Mouse (Mus musculus) limb, embryonic 13.5 days (tissue): ENCODE measurements around the gene Dmkn. TPM values are rescaled to one million over a fixed set of nuclear protein-coding genes. Genes with fewer than 3 reads are reported as not detected.
"Not testable (repeated sequence)": the region's sequence is repeated elsewhere in the genome, so short reads cannot be mapped to it uniquely, and the experiment has no call there.

Experiments used
- ATAC-seq: fragments of 200-750 bp; cut with Nextera tagmentation; 2 replicates; pipeline ENCODE4 v1.8.0; 2017; ENCODE audit warnings: low read depth, moderate number of reproducible peaks, moderate TSS enrichment; ENCODE audit not compliant: low FRiP score
- H3K27ac ChIP-seq: fragments of 300-500 bp; sonication (generic); 2 replicates; pipeline ENCODE4 v1.5.1; 2015; ENCODE audit warnings: inconsistent platforms, mild to moderate bottlenecking, moderate library complexity
- H3K27me3 ChIP-seq: fragments of 300-500 bp; sonication (generic); 2 replicates; pipeline ENCODE4 v1.6.1; 2015; ENCODE audit warnings: mild to moderate bottlenecking, inconsistent platforms
- H3K36me3 ChIP-seq: fragments of 300-500 bp; sonication (generic); 2 replicates; pipeline ENCODE4 v1.6.1; 2015; ENCODE audit warnings: inconsistent platforms, mild to moderate bottlenecking, moderate library complexity
- H3K4me1 ChIP-seq: fragments of 300-500 bp; sonication (generic); 2 replicates; pipeline ENCODE4 v1.6.1; 2015; ENCODE audit warnings: inconsistent platforms
- H3K4me2 ChIP-seq: fragments of 300-500 bp; sonication (generic); replicated peaks from 2 replicates; pipeline ENCODE4 v1.6.1; 2015; ENCODE audit warnings: inconsistent platforms, mild to moderate bottlenecking, moderate library complexity
- H3K4me3 ChIP-seq: fragments of 300-500 bp; sonication (generic); 2 replicates; pipeline ENCODE4 v1.5.1; 2015; ENCODE audit warnings: moderate library complexity, mild to moderate bottlenecking, inconsistent platforms
- H3K9ac ChIP-seq: fragments of 300-500 bp; sonication (generic); 2 replicates; pipeline ENCODE4 v1.6.1; 2015; ENCODE audit warnings: mild to moderate bottlenecking, inconsistent platforms
- H3K9me3 ChIP-seq: fragments of 300-500 bp; sonication (generic); 2 replicates; pipeline ENCODE4 v1.6.1; 2016; ENCODE audit warnings: inconsistent platforms
- WGBS: fragments of 180-500 bp; shearing (Covaris S2); methylation state at CpG from one replicate; pipeline ENCODE4 v1.1.7; 2015; 5-methylcytosine and 5-hydroxymethylcytosine counted together
- polyA plus RNA-seq: library from polyadenylated mRNA; unstranded; fragments of >200 nt; fragmentation: Nextera tagmentation; extraction: Ambion mirVana; gene quantifications from 2 replicates; pipeline ENCODE4 v1.2.1, GENCODE M21; 2015

The Dmkn gene
- polyA plus RNA-seq, 1 experiment from 2014 or later, result 7.3 TPM

DNA sequence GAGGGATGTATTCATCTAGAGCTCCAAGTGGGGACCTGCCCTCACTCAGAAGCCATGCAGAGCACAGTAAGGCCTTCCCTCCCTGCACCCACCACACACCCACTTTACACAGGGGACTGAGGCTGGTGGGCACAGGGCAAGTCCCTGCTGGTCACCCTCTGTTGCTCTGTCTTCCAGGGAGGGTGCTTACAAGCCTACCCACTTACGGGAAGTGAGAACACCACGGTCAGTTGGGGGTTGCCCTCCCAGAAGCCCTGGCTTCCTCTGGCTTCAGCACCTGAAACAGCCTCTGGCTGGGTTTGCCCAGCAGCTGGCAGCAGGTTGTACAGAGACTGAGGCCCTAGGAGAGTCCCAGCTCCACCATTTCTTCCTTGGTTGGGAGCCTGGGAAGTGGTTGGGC, 21.0 kb upstream of the Dmkn start:
- WGBS, result 86% methylated on average over 2 of the region's 2 CpGs
- Histone ChIP-seq H3K4me1 (peaks cover 11% of the 10 kb centered on the region), H3K36me3 (peaks cover 14% of the 10 kb centered on the region; the same call in 1 of the 2 replicates)
- not testable (repeated sequence) for H3K4me2 ChIP-seq, H3K4me3 ChIP-seq, ATAC-seq, H3K27ac ChIP-seq, H3K9ac ChIP-seq, H3K9me3 ChIP-seq, H3K27me3 ChIP-seq

DNA sequence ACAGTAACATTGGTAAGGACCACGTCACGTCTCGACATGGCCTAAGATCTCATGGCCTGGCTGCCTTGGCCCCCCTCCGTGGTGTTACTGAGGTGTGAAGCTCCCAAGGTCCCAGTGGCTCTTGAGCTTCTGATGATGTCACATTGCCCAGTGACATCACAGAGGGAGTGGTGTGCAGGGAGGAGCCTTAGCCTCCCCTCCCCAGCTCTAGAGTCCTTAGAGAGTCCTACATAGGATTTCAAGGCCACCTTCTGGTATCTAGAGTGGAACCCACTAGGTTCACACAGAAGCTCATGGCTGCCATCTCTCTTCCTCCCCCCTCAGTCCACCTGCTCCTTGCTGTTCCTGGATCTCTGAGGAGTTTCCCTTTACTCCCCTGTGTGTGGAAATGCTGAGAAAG, 19.9 kb upstream of the Dmkn start, which contains the start of gene Gapdhs:
TSS of gene Gapdhs (minus strand) at position 65 of the 400 bp plus-strand sequence.
- not testable (repeated sequence) for H3K4me2 ChIP-seq, ATAC-seq, H3K9me3 ChIP-seq, H3K9ac ChIP-seq, H3K27me3 ChIP-seq, H3K4me3 ChIP-seq, H3K27ac ChIP-seq
- 83% methylated on average over 3 of the region's 4 CpGs for WGBS
- H3K4me1 ChIP-seq, result peaks cover 11% of the 10 kb centered on the region
- peaks cover 14% of the 10 kb centered on the region; the same call in 1 of the 2 replicates for H3K36me3 ChIP-seq

DNA sequence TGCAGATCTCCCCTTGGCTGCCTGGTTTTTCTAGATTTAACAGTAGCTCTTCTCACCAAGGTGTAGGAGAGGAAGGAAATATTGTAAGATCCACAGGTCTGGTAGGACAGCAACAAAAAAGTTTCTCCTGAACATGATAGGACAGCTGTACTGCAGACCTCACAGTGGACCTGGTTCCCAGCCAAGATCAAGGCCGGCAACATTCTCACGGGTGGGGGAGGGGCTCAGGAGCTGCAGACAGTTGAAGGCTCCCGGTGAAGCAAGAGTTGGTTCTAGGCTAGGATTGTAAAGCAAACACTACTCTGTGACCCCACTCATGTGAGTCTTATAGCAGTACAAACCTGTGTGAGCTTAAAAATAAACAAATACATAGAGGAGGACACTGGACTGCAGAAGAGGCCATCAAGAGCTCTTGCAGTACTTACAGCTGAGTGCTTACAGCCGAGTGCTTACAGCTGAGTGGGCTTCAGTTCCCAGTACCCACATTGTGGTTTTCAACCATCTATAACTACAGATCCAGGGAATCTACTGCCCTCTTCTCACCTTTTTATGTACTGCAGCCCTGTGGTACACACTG, 19.4 kb upstream of the Dmkn start:
- 37% methylated on average over 4 of the region's 4 CpGs for WGBS
- ATAC-seq, result no peak
- peaks cover 14% of the 10 kb centered on the region; the same call in 1 of the 2 replicates for H3K36me3 ChIP-seq
- H3K4me3 ChIP-seq, result no peak overlapping the region
- H3K4me2 ChIP-seq, result no peak overlapping the region
- no peak overlapping the region for H3K9ac ChIP-seq
- H3K27ac ChIP-seq, result no peak overlapping the region
- H3K4me1 ChIP-seq, result peaks cover 11% of the 10 kb centered on the region
- H3K9me3 ChIP-seq, result no peaks in the 10 kb centered on the region
- no peaks in the 10 kb centered on the region for H3K27me3 ChIP-seq

DNA sequence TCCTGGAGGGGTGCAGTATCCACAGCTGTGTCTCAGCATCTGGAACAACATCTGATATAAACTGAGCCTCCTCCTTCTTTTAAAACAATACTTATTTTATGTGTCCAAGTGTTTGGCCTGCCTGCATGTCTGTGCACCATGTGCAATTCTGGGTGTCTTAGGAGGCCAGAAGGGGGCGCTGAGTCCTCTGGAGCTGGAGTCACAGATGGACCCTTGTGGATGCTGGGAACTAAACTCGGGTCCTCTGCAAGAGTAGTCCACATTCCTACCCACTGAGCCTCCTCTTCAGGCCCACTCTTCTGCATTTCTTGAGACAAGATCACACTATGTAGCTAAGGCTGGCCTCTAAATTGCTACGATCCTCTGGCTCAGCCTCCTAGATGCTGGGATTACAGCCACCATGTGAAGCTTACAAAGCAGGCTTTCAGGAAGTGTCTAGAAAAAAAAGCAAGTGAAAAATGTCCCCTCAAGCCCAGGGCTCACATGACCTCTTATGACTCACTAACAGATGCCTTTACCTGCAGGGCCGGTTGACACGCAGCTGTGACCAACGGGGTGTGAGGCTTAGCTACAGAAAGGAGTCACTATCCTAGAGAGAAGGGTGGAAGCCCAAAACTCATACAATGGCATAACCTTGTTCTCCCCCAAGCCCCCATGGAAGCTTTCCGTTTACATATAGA, 15.9 kb upstream of the Dmkn start:
- 86% methylated on average over 7 of the region's 7 CpGs for WGBS
- peaks cover 11% of the 10 kb centered on the region for H3K4me1 ChIP-seq
- no peak overlapping the region for H3K27ac ChIP-seq
- peaks cover 2% of the 10 kb centered on the region; the same call in 1 of the 2 replicates for H3K36me3 ChIP-seq
- no peaks in the 10 kb centered on the region for H3K9me3 ChIP-seq
- H3K4me3 ChIP-seq, result no peak overlapping the region
- ATAC-seq, result no peak
- no peak overlapping the region for H3K9ac ChIP-seq
- H3K27me3 ChIP-seq, result no peaks in the 10 kb centered on the region
- H3K4me2 ChIP-seq, result no peak overlapping the region

DNA sequence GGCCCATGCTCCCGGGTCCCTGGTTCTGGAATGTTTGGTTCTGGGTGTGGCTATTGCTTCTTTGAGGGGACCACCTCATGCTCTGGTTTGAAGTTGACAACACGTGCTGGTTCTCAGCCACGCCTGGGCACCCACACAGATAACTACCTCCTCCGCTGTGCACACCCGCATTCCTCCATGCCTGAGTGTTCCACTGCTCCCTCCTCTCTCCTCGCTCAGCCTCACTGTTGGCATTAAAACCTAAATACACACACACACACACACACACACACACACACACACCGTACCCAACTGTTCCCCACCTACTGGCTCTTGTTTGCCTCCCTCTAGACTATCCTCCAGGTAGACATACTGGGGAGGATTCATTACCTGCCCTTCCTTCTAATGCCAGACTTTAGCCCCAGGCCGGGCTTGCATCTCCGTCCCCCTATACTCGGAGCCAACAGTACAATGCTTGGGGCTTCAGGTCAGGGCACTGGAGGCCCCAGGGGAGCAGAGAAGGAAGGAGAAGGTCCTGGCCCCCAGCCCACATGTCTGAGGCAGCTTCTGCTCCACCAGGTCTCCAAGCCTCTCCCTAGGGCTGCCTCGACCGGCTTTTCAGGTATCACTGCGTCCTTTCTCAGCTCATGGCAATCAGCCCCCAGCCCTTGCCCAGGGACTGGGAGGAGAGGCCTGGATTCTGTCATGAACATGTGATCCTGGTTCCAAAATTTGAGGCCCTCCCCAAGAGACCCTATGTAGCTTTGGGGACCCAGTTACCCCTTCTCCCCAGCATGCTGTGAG, 13.5 kb upstream of the Dmkn start:
- H3K4me2 ChIP-seq, result no peak overlapping the region
- H3K27me3 ChIP-seq, result no peaks in the 10 kb centered on the region
- H3K36me3 ChIP-seq, result peaks cover 17% of the 10 kb centered on the region
- peaks cover 4% of the 10 kb centered on the region; the same call in 1 of the 2 replicates for H3K4me1 ChIP-seq
- no peak overlapping the region for H3K27ac ChIP-seq
- H3K4me3 ChIP-seq, result no peak overlapping the region
- no peak overlapping the region for H3K9ac ChIP-seq
- WGBS, result 85% methylated on average over 13 of the region's 13 CpGs
- no peak for ATAC-seq
- peaks cover 10% of the 10 kb centered on the region for H3K9me3 ChIP-seq

DNA sequence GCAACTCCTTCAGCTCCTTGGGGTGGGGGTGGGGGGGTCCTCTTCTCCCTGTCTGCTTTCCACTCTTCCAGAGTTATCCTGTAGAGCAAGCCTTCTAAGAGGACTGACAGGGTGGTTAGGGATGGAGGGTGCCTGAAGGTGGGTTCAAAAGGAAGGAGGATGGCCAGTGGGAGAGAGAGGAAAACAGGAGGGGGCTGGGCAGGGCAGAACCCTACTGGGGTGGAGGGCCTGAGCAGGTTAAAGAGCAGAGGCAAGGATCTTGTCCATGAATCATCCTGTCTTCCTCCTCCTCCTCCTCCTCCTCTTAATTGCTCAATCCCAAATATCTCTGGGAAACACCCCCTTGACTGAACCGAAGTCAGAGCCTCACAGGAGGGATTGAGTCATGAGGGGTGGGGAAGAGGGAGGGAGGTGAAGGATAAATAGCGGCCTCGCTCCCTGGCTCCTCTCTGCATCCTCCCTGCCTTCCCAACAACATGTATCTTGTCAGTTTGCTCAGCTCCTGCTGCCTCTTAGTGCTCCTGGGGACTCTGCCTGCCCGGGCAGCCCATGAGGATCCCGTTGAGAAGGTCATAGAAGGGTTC, 12.4 kb upstream of the Dmkn start, which contains the start of gene Sbsn:
TSS of gene Sbsn (plus strand) at position 386 of the 584 bp plus-strand sequence.
- 60% methylated on average over 5 of the region's 5 CpGs for WGBS
- H3K4me2 ChIP-seq, result no peak within 1 kb of the TSS
- H3K9ac ChIP-seq, result no peak within 1 kb of the TSS
- no peak within 1 kb of the TSS for H3K4me3 ChIP-seq
- ATAC-seq, result no peak
- no peaks in the 10 kb centered on the region for H3K4me1 ChIP-seq
- H3K27me3 ChIP-seq, result no peaks in the 10 kb centered on the region
- no peak within 1 kb of the TSS for H3K27ac ChIP-seq
- H3K36me3 ChIP-seq, result peaks cover 29% of the 10 kb centered on the region
- peaks cover 14% of the 10 kb centered on the region for H3K9me3 ChIP-seq

DNA sequence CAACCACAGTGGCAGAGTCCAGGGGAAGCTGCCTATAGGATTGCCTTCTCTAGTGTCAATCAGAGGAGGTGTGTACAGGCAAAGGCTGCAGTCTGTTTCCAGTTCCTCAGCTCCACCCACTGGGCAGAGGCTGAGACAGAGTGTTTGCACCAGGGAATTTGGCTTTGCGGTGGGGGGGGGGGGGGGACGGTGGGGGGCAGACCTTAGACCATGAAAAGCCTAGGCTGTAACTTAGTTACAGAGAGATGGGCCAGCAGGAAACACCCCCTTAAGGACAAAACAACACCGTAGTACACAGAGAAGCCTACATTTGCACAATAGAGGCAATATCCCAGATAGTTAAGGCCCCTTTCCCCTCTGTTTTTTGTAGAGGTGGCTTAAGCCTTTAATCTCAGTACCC, 6.6 kb upstream of the Dmkn start:
- Histone ChIP-seq H3K4me1 (no peaks in the 10 kb centered on the region), H3K9me3 (peaks cover 14% of the 10 kb centered on the region), H3K4me3 (no peak overlapping the region), H3K36me3 (peaks cover 34% of the 10 kb centered on the region), H3K27me3 (no peaks in the 10 kb centered on the region), H3K4me2 (no peak overlapping the region), H3K27ac (no peak overlapping the region), H3K9ac (no peak overlapping the region)
- ATAC-seq, result no peak
- 82% methylated on average over 3 of the region's 3 CpGs for WGBS

DNA sequence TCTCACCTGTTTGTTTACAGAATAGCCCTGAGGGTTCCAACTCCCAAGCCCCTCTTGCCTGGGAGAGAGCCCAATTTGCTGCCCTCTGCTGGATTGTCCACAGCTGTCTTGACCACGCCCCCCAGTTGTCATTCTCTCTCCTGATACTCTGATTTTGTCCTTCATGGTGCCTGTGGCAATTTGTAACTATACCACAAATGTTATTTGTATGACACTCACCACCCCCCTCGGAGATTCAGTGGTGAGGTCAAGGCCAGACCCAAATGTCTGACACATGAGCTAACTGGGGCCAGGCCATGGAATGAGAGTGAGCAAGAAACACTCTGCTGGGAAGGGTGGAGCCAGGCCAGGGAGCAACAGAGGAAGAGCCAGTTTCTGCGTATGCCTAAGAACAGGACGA, 4.7 kb upstream of the Dmkn start:
- 31% methylated on average over 4 of the region's 4 CpGs for WGBS
- peaks cover 14% of the 10 kb centered on the region for H3K9me3 ChIP-seq
- peaks cover 31% of the 10 kb centered on the region for H3K36me3 ChIP-seq
- no peak overlapping the region for H3K9ac ChIP-seq
- H3K27me3 ChIP-seq, result peaks cover 4% of the 10 kb centered on the region; the same call in 1 of the 2 replicates
- no peak overlapping the region for H3K27ac ChIP-seq
- no peak for ATAC-seq
- no peak overlapping the region for H3K4me3 ChIP-seq
- no peaks in the 10 kb centered on the region for H3K4me1 ChIP-seq
- H3K4me2 ChIP-seq, result no peak overlapping the region

DNA sequence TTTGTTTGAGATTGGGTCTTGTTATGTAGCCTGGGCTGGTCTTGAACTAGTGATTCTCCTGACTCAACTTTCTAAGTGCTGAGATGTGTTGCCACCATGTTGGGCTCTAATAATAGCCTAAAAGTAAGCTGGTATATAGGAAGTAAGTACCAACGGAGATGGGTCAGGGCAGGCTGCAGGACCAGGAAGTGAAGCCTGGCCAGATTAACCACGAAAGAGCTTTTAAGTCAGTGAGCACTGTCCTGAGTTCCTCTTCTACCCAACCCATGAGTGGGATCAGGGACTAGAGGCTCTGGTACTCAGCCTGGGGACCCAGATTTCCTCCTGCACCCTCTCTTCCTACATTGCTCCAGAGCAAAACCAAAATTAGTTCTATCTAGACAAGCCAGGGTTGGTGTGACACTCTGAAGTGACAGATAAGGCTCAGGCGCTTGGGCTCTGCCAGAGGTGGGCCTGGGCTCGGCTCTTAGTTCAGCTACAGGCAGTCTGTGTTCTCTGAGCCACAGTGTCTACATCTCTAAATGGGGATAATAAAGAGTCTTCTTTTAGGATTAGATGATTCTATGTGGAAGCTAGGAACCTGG, 1.7 kb upstream of the Dmkn start:
- Histone ChIP-seq H3K36me3 (peaks cover under 1% of the 10 kb centered on the region; the same call in 1 of the 2 replicates), H3K27me3 (peaks cover 22% of the 10 kb centered on the region), H3K4me2 (no peak overlapping the region), H3K9me3 (no peaks in the 10 kb centered on the region), H3K27ac (no peak overlapping the region), H3K4me3 (no peak overlapping the region), H3K4me1 (no peaks in the 10 kb centered on the region), H3K9ac (no peak overlapping the region)
- WGBS, result 78% methylated on average over 4 of the region's 4 CpGs
- ATAC-seq, result no peak

DNA sequence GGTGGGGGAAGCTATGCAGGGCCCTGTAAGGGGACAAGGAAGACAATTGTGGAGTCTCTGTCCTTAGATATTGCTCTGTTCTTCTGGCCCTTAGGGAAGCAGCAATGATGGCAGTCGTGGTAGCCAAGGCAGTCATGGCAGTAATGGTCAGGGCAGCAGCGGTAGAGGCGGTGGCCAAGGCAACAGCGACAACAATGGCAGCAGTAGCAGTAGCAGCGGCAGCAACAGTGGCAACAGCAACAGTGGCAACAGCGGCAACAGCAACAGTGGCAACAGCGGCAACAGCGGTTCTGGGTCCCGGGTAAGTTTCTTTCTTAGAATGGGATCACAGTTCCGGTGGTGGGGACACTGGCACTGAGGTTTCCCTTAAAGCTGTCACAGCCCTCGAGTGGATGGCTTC, 1.6 kb downstream of the Dmkn start:
- Histone ChIP-seq H3K4me3 (no peak overlapping the region), H3K27ac (no peak overlapping the region), H3K4me1 (no peaks in the 10 kb centered on the region), H3K9me3 (no peaks in the 10 kb centered on the region), H3K36me3 (no peaks in the 10 kb centered on the region), H3K4me2 (no peak overlapping the region), H3K9ac (no peak overlapping the region), H3K27me3 (peaks cover 31% of the 10 kb centered on the region)
- WGBS, result 52% methylated on average over 11 of the region's 11 CpGs
- ATAC-seq, result no peak

DNA sequence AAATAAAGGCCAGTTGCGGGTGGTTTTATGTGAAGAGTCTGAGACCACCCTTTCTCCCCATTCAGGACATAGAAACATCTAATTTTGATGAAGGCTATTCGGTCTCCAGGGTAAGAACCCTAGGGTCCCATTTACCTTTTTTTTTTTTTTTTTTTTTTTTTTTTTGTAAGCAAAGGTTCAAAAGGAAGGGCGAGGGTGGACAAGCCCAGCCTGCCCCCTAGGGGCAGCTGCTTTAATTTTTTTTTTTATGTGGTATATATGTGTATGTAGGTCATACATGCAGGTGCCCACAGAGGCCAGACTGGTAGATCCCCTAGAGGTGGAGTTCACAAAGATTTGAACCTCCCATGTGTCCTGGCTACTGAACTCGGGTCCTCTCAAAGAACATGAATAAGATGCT, 2.9 kb downstream of the Dmkn start:
- peaks cover 31% of the 10 kb centered on the region for H3K27me3 ChIP-seq
- no peak overlapping the region for H3K4me3 ChIP-seq
- no peaks in the 10 kb centered on the region for H3K4me1 ChIP-seq
- H3K4me2 ChIP-seq, result no peak overlapping the region
- no peaks in the 10 kb centered on the region for H3K9me3 ChIP-seq
- no peak overlapping the region for H3K9ac ChIP-seq
- 83% methylated on average over 4 of the region's 4 CpGs for WGBS
- no peak overlapping the region for H3K27ac ChIP-seq
- no peaks in the 10 kb centered on the region for H3K36me3 ChIP-seq
- ATAC-seq, result no peak

DNA sequence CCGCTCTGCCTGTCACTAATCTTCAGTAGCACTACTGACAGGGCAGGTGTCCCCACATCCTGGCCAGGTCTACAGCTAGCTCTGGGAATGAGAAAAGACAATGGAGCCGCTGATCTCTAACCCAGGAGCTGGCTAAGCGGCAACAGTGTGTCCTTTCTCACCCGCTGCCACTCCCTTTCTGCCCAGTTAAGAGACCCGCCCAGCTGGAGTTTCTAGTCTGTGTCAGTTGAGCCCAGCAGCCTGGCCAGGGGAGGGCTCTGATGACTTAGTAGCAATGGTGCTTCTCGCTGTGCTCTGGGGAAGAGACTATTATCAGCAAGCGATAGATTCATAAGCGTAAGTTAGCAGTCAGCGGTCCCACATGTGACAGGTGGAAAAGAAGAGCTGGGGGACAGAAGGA, 5.7 kb downstream of the Dmkn start:
- no peak for ATAC-seq
- 40% methylated on average over 9 of the region's 9 CpGs for whole genome bisulfite sequencing
- Histone ChIP-seq H3K9me3 (no peaks in the 10 kb centered on the region), H3K4me1 (no peaks in the 10 kb centered on the region), H3K27me3 (peaks cover 23% of the 10 kb centered on the region), H3K4me3 (no peak overlapping the region), H3K9ac (no peak overlapping the region), H3K36me3 (no peaks in the 10 kb centered on the region), H3K27ac (no peak overlapping the region), H3K4me2 (no peak overlapping the region)
